Mouse (Mus musculus): Measurements from ENCODE around the gene Maz. TPM values are rescaled to one million over a fixed set of nuclear protein-coding genes. Genes with fewer than 3 reads are reported as not detected.
A peak's percentile ranks its signal among the peaks of the same experiment; 100 is the strongest.

The Maz gene
- polyA plus RNA-seq, 1 experiment from 2014 or later = 36.1 TPM

GRCm38 (mm10) chr7:127019306-127019960 is 7.4 kb downstream of the Maz start:
- no peak for ATAC-seq
- WGBS = 70% methylated on average over 13 of the region's 14 CpGs
- no peak overlapping the region for H3K27ac ChIP-seq (ENCODE audit: low read length)
- DNase-seq (ENCODE audit: low spot score) = no peak
- no peak overlapping the region for H3K9ac ChIP-seq (replicated peaks; ENCODE audit: low read depth)
- H3K36me3 ChIP-seq (ENCODE audit: insufficient read depth, low read length) = no peaks in the 10 kb centered on the region; the same call in 1 of the 2 replicates
- 0 out of 2 replicates have a peak overlapping the region, but pooled peaks have one; percentile 14 for H3K4me2 ChIP-seq (replicated peaks; ENCODE audit: low read depth, low read length)
- H3K4me1 ChIP-seq (ENCODE audit: insufficient read depth, low read depth, low read length) = peaks cover 20% of the 10 kb centered on the region; the same call in 1 of the 2 replicates
- H3K27me3 ChIP-seq (replicated peaks; ENCODE audit: insufficient read depth, low read length) = no peaks in the 10 kb centered on the region
- H3K9me3 ChIP-seq (ENCODE audit: low read length) = no peaks in the 10 kb centered on the region
- no peak overlapping the region for H3K4me3 ChIP-seq (ENCODE audit: low read depth, low read length)
- TF ChIP-seq CTCF (IDR thresholded peaks at IDR 0.05) (no peak), EP300 (IDR thresholded peaks at IDR 0.05) (no peak)

GRCm38 (mm10) chr7:127018416-127019305 is 8.2 kb downstream of the Maz start:
- peaks cover 13% of the 10 kb centered on the region; the same call in 1 of the 2 replicates for H3K4me1 ChIP-seq (ENCODE audit: insufficient read depth, low read depth, low read length)
- H3K27ac ChIP-seq (ENCODE audit: low read length) = peak overlapping the region; percentile 3; the same call in 1 of the 2 replicates
- no peak overlapping the region for H3K4me2 ChIP-seq (replicated peaks; ENCODE audit: low read depth, low read length)
- no peak for TF ChIP-seq EP300 (IDR thresholded peaks at IDR 0.05)
- no peak for TF ChIP-seq CTCF (IDR thresholded peaks at IDR 0.05)
- WGBS = 72% methylated on average over 15 of the region's 15 CpGs
- no peak overlapping the region for H3K4me3 ChIP-seq (ENCODE audit: low read depth, low read length)
- no peaks in the 10 kb centered on the region for H3K9me3 ChIP-seq (ENCODE audit: low read length)
- H3K36me3 ChIP-seq (ENCODE audit: insufficient read depth, low read length) = no peaks in the 10 kb centered on the region; the same call in 1 of the 2 replicates
- H3K27me3 ChIP-seq (replicated peaks; ENCODE audit: insufficient read depth, low read length) = no peaks in the 10 kb centered on the region
- no peak overlapping the region for H3K9ac ChIP-seq (replicated peaks; ENCODE audit: low read depth)
- DNase-seq (ENCODE audit: low spot score) = no peak
- no peak for ATAC-seq

- TF ChIP-seq EP300 (IDR thresholded peaks at IDR 0.05) (no peak), CTCF (IDR thresholded peaks at IDR 0.05) (no peak)
- DNase-seq (ENCODE audit: low spot score) (no peak), ATAC-seq (no peak)
- Histone ChIP-seq H3K27me3 (replicated peaks; ENCODE audit: insufficient read depth, low read length) (no peaks in the 10 kb centered on the region), H3K4me3 (ENCODE audit: low read depth, low read length) (no peak overlapping the region), H3K9ac (replicated peaks; ENCODE audit: low read depth) (no peak overlapping the region), H3K27ac (ENCODE audit: low read length) (peak overlapping the region; percentile 3; the same call in 1 of the 2 replicates), H3K36me3 (ENCODE audit: insufficient read depth, low read length) (no peaks in the 10 kb centered on the region; the same call in 1 of the 2 replicates), H3K9me3 (ENCODE audit: low read length) (no peaks in the 10 kb centered on the region), H3K4me2 (replicated peaks; ENCODE audit: low read depth, low read length) (no peak overlapping the region), H3K4me1 (ENCODE audit: insufficient read depth, low read depth, low read length) (peaks cover 9% of the 10 kb centered on the region; the same call in 1 of the 2 replicates)
- WGBS = 31% methylated on average over 6 of the region's 6 CpGs
These were observed 8.9 kb downstream of the Maz start for GRCm38 (mm10) chr7:127017950-127018345.

GRCm38 (mm10) chr7:127016971-127017949 is 9.6 kb downstream of the Maz start, which contains the start of gene Pagr1a:
TSS of gene Pagr1a (minus strand) at chr7:127017352.
- ATAC-seq = peak; percentile 85
- Histone ChIP-seq H3K9ac (replicated peaks; ENCODE audit: low read depth) (peak within 1 kb of the TSS; percentile 62), H3K4me3 (ENCODE audit: low read depth, low read length) (peak within 1 kb of the TSS; percentile 62), H3K27ac (ENCODE audit: low read length) (peak within 1 kb of the TSS; percentile 92), H3K36me3 (ENCODE audit: insufficient read depth, low read length) (no peaks in the 10 kb centered on the region), H3K9me3 (ENCODE audit: low read length) (no peaks in the 10 kb centered on the region), H3K4me1 (ENCODE audit: insufficient read depth, low read depth, low read length) (peaks cover 9% of the 10 kb centered on the region; the same call in 1 of the 2 replicates), H3K27me3 (replicated peaks; ENCODE audit: insufficient read depth, low read length) (no peaks in the 10 kb centered on the region), H3K4me2 (replicated peaks; ENCODE audit: low read depth, low read length) (peak within 1 kb of the TSS; percentile 88)
- TF ChIP-seq CTCF (IDR thresholded peaks at IDR 0.05) = peak; percentile 82
- no peak for TF ChIP-seq EP300 (IDR thresholded peaks at IDR 0.05)
- WGBS = 1% methylated on average over 39 of the region's 39 CpGs
- peak; percentile 100 for DNase-seq (ENCODE audit: low spot score)

- DNase-seq (ENCODE audit: low spot score) (peak; percentile 72), ATAC-seq (peak; percentile 49)
- peak overlapping the region; percentile 62 for H3K4me3 ChIP-seq (ENCODE audit: low read depth, low read length)
- H3K27me3 ChIP-seq (replicated peaks; ENCODE audit: insufficient read depth, low read length) = no peaks in the 10 kb centered on the region
- H3K36me3 ChIP-seq (ENCODE audit: insufficient read depth, low read length) = no peaks in the 10 kb centered on the region
- H3K4me2 ChIP-seq (replicated peaks; ENCODE audit: low read depth, low read length) = peak overlapping the region; percentile 88
- H3K9ac ChIP-seq (replicated peaks; ENCODE audit: low read depth) = peak overlapping the region; percentile 62
- under 1% methylated on average over 21 of the region's 22 CpGs for WGBS
- peaks cover 7% of the 10 kb centered on the region; the same call in 1 of the 2 replicates for H3K4me1 ChIP-seq (ENCODE audit: insufficient read depth, low read depth, low read length)
- H3K9me3 ChIP-seq (ENCODE audit: low read length) = no peaks in the 10 kb centered on the region
- H3K27ac ChIP-seq (ENCODE audit: low read length) = peak overlapping the region; percentile 92
- TF ChIP-seq EP300 (IDR thresholded peaks at IDR 0.05) (no peak), CTCF (IDR thresholded peaks at IDR 0.05) (no peak)
These were observed 10.3 kb downstream of the Maz start for GRCm38 (mm10) chr7:127016486-127016938.

All from lung, postnatal 0 days (tissue).